Mouse (Mus musculus) cerebellum, adult 2 months (tissue): Measurements from ENCODE around the gene Ankrd13b.

Experiments used
- CTCF ChIP-seq: fragments of 200-500 bp; IDR thresholded peaks from 2 replicates; pipeline ENCODE4 v1.5.1; 2011; ENCODE audit warnings: low read depth, mild to moderate bottlenecking, control low read depth, low read length, moderate library complexity, borderline replicate concordance; ENCODE audit not compliant: insufficient read depth
- POLR2A ChIP-seq: fragments of 200-500 bp; IDR thresholded peaks from 2 replicates; pipeline ENCODE4 v1.6.1; 2011; ENCODE audit warnings: low read length, control low read depth, borderline replicate concordance; ENCODE audit not compliant: insufficient read depth

DNA sequence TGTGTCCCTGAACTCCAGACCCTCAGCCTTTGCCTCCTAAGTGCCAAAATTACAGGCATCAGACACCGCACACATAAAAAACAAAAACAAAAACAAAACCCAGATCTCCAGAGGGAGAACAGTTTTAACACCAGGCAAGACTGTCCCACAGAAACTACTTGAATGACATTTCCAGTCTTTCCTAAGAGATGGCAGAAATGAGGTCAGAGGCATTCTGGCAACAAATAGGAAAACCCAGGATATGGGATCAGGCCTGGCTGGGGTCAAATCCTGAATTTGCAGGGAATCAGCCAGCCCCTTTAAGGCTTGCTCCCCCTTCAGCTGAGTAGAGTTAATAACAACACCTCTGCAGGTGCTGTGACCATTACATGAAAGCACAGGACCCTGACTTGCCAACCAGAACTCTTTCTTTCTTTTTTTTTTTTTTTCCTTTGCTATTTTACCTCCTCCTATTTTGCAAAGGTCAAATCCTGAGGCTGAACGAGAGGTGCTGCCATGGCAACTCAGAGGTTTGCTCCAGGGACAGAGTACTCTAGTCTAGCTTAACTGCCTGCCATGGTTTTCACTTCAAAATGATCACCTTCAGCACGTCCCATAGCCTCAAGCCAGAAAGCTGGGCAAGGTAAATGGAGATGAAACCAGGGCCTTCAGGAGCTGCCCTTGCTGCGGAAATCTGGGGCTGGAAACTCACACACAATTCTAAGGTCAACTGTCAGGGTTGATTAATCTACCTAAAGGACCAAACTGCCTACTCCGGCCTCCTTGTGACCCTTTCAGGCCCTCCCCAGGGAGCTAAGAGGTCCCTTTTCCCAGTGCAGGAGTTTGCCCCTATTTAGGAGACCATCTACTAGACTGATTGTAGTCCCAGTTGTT, 27.3 kb upstream of the Ankrd13b start:
- TF ChIP-seq POLR2A (no peak), CTCF (no peak)
